Mouse (Mus musculus): Measurements from ENCODE around the gene Hoxa2. TPM values are rescaled to one million over a fixed set of nuclear protein-coding genes. Genes with fewer than 3 reads are reported as not detected.

The Hoxa2 gene
- total RNA-seq, 2 experiments from 2014 or later, result not detected

DNA sequence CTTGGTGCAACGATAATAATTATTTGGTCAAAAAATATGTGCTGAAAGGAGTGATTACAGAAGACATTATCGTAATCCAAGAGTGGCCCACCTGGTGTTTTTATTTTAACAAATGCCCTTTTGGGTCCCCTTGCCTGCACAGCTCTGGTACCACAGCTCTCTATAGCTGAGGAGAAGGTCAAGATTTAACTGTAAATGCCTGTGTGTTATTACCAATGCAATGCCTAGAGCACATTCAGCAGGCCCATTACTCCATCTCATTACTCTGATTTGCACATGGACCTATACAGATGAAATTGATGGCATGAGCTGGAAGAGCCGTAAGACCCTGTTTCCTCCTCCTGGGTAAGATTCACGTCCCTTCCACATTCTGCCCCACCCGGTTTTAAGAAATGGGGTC is 25.5 kb downstream of the Hoxa2 start:
- H3K4me3 ChIP-seq, result no peak overlapping the region
- no peak for DNase-seq (ENCODE audit: extremely low spot score in 1 of 2, low spot score in 2 of 2)
- H3K27ac ChIP-seq, result no peak overlapping the region
- intact Hi-C loops (cut with DNase I), result no loop called here
- no peak for TF ChIP-seq CTCF (IDR thresholded peaks at IDR 0.05)

GRCm38 (mm10) chr6:52138576-52138975 is 26.1 kb downstream of the Hoxa2 start:
- intact Hi-C loops (cut with DNase I), result no loop called here
- TF ChIP-seq CTCF (IDR thresholded peaks at IDR 0.05), result no peak
- H3K4me3 ChIP-seq, result no peak overlapping the region
- no peak overlapping the region for H3K27ac ChIP-seq
- no peak for DNase-seq (ENCODE audit: extremely low spot score in 1 of 2, low spot score in 2 of 2)

DNA sequence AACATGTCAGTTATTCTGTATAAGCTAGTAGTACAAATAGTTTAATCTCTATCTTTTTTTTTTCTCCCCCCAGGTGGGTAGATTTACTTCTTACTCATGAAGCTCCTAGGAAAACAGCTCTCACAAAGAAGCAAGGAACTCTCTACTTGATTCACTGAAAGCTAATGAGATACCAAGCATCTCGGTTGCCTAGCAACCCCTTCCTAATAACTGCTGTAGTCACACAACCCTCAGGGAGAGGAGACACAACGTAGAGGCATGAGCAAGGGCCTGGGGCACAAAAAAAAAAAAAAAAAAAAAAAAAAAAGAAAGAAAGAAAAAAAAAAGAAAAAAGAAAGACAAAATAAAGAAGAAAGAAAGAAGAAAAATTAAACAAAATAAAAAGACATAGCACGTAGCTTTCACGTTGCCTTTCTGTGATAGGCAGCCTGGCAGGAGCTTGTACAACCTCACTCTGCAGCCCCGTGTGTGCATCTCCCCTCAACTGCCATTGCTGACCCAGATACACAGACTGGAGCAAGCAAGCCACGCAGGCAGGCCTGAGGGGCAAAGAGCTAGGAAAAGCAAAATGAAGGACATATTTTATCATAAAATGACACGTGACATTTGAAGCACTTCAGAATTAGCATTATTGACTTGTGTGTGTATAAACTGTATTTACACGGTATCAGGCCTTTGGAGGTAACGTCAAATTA is 26.6 kb downstream of the Hoxa2 start:
- intact Hi-C loops (cut with DNase I), result no loop called here
- DNase-seq (ENCODE audit: extremely low spot score in 1 of 2, low spot score in 2 of 2), result no peak
- Histone ChIP-seq H3K27ac (no peak overlapping the region), H3K4me3 (no peak overlapping the region)
- no peak for TF ChIP-seq CTCF (IDR thresholded peaks at IDR 0.05)

GRCm38 (mm10) chr6:52123673-52124072 is 41.0 kb downstream of the Hoxa2 start:
- no peak for DNase-seq (ENCODE audit: extremely low spot score in 1 of 2, low spot score in 2 of 2)
- TF ChIP-seq CTCF (IDR thresholded peaks at IDR 0.05), result no peak
- intact Hi-C loops (cut with DNase I), result no loop called here
- Histone ChIP-seq H3K4me3 (no peak overlapping the region), H3K27ac (no peak overlapping the region)

DNA sequence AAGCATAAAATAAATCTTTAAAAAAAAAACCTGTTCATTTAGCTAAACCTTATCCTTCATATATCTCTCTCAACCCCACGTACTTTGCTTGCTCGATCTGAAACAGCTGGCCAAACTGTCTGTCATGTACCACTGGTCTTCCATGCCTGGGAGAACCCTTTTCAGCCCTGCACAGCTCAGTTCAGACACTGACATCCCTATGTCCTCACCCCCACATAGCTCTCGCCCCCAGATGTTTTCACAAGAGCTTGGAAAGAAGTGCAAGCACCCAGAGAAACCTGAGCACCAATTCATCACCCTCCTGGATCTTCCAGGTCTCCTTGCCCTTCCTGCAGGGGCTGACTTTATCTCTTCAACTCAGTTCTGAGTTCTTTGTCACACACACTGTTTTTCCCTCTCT is 43.5 kb downstream of the Hoxa2 start:
- no peak for TF ChIP-seq CTCF (IDR thresholded peaks at IDR 0.05)
- intact Hi-C loops (cut with DNase I), result no loop called here
- no peak for DNase-seq (ENCODE audit: extremely low spot score in 1 of 2, low spot score in 2 of 2)
- Histone ChIP-seq H3K4me3 (no peak overlapping the region), H3K27ac (no peak overlapping the region)

- H3K4me3 ChIP-seq, result no peak overlapping the region
- DNase-seq (ENCODE audit: extremely low spot score in 1 of 2, low spot score in 2 of 2), result no peak
- TF ChIP-seq CTCF (IDR thresholded peaks at IDR 0.05), result no peak
- H3K27ac ChIP-seq, result no peak overlapping the region
- intact Hi-C loops (cut with DNase I), result no loop called here
Measured at GRCm38 (mm10) chr6:52118903-52119635, 45.6 kb downstream of the Hoxa2 start.

- Histone ChIP-seq H3K4me3 (no peak overlapping the region), H3K27ac (no peak overlapping the region)
- no peak for TF ChIP-seq CTCF (IDR thresholded peaks at IDR 0.05)
- intact Hi-C loops (cut with DNase I), result no loop called here
- no peak for DNase-seq (ENCODE audit: extremely low spot score in 1 of 2, low spot score in 2 of 2)
Measured at GRCm38 (mm10) chr6:52115899-52116298, 48.7 kb downstream of the Hoxa2 start.

Other genes with a start within 250 kb of the Hoxa2 start
- gene Skap2, start 152.3 kb downstream of the Hoxa2 start, total RNA-seq (2021), result 10 to 100 TPM in 1 of 2 experiments, 1 to 10 TPM in 1; 8.9 to 10.5 TPM
- gene Hoxa1, start 6.5 kb downstream of the Hoxa2 start, total RNA-seq (2021), result not detected
- not detected for gene 5730596B20Rik, start 12.7 kb upstream of the Hoxa2 start, total RNA-seq (2021)
- not detected for gene Hoxa4, start 26.9 kb upstream of the Hoxa2 start, total RNA-seq (2021)
- gene Hoxa5, start 39.8 kb upstream of the Hoxa2 start, total RNA-seq (2021), result not detected
- gene Hoxa6, start 43.9 kb upstream of the Hoxa2 start, total RNA-seq (2021), result not detected
- not detected for gene Hoxa3, start 48.5 kb upstream of the Hoxa2 start, total RNA-seq (2021)
- gene Gm28308, start 48.5 kb upstream of the Hoxa2 start, total RNA-seq (2021), result not detected
- not detected for gene Hoxa7, start 57.0 kb upstream of the Hoxa2 start, total RNA-seq (2021)
- not detected for gene Hoxa9, start 66.3 kb upstream of the Hoxa2 start, total RNA-seq (2021)
- not detected for gene Hoxa10, start 76.0 kb upstream of the Hoxa2 start, total RNA-seq (2021)
- not detected for gene Hoxa11, start 81.0 kb upstream of the Hoxa2 start, total RNA-seq (2021)
- gene Hoxa13, start 96.0 kb upstream of the Hoxa2 start, total RNA-seq (2021), result not detected
- gene Evx1, start 148.7 kb upstream of the Hoxa2 start, total RNA-seq (2021), result not detected

Data from left cerebral cortex, adult 2 months (tissue).